Comparison of ENCODE assay signal across 12 mouse cellular contexts in genomic region chr15:31344811-31345211, GRCm38 (mm10). TPM values are rescaled to one million over a fixed set of nuclear protein-coding genes. Genes with fewer than 3 reads are reported as not detected.
A peak's percentile ranks its signal among the peaks of the same experiment; 100 is the strongest.
DNase-seq lines count a peak whose midpoint lies in the region; ATAC-seq and TF ChIP-seq lines count a peak whose summit lies in the region.
"Had no signal": no experiment of that assay in that cellular context is flagged by ENCODE, and none has a peak within 500 bp of the region (broad histone marks: within the 10 kb centered on the region; RNA-seq: fewer than 3 reads in every experiment).

No protein-coding gene starts in this region.

- TF ChIP-seq POLR2A in liver, adult 2 months (IDR thresholded peaks at IDR 0.05; ENCODE audit: extremely low read depth, insufficient read depth, low read length) = no peak

- no peak overlapping the region for H3K4me2 ChIP-seq in liver, postnatal 0 days (ENCODE audit: low read depth, low read length)
- no peak overlapping the region for H3K4me2 ChIP-seq in kidney, embryonic 16.5 days (replicated peaks; ENCODE audit: low read depth, low read length)
- H3K4me2 ChIP-seq: heart, embryonic 12.5 days; limb, embryonic 13.5 days had no signal

- 0 out of 2 replicates have a peak overlapping the region, but pooled peaks have one; percentile 64 for H3K27ac ChIP-seq in liver, adult 2 months (replicated peaks; ENCODE audit: insufficient read depth, low read depth, low read length)
- no peak overlapping the region for H3K27ac ChIP-seq in liver, postnatal 0 days (ENCODE audit: low read depth)
- H3K27ac ChIP-seq in kidney, embryonic 16.5 days (ENCODE audit: low read length) = no peak overlapping the region
- H3K27ac ChIP-seq: limb, embryonic 13.5 days had no signal

- TF ChIP-seq CTCF in liver, adult 2 months (IDR thresholded peaks at IDR 0.05; ENCODE audit: low read depth, low read length) = no peak
- TF ChIP-seq CTCF in liver, postnatal 0 days (IDR thresholded peaks at IDR 0.05; ENCODE audit: low read depth) = no peak

- no peak for ATAC-seq in liver, postnatal 0 days
- ATAC-seq in kidney, embryonic 16.5 days (ENCODE audit: low FRiP score, low TSS enrichment) = no peak

- H3K4me3 ChIP-seq in liver, adult 2 months (ENCODE audit: insufficient read depth, low read depth, low read length) = no peak overlapping the region
- no peak overlapping the region for H3K4me3 ChIP-seq in liver, postnatal 0 days (ENCODE audit: low read depth, low read length)
- H3K4me3 ChIP-seq in kidney, embryonic 16.5 days (ENCODE audit: low read length) = no peak overlapping the region
- H3K4me3 ChIP-seq: heart, embryonic 12.5 days; limb, embryonic 13.5 days had no signal

- DNase-seq in cerebellum, postnatal 10 days = peak; percentile 47 to 57
- no peak for DNase-seq in cerebellum, adult 8-10 months
- no peak for DNase-seq in liver, adult 2 months (ENCODE audit: extremely low read depth, low read depth, low spot score)
- DNase-seq in liver, postnatal 0 days = no peak
- peak; percentile 54 to 61 for DNase-seq in layer of hippocampus, postnatal 10 days (ENCODE audit: low spot score in 2 of 2)
- DNase-seq in right cerebral cortex, postnatal 36 days (ENCODE audit: low spot score in 2 of 2) = peak; percentile 60 to 78
- DNase-seq in adrenal gland, postnatal 4 days (ENCODE audit: low spot score in 2 of 2) = no peak
- DNase-seq: cerebellum, adult 18-20 months; lung, postnatal 36 days had no signal

- TF ChIP-seq EP300 in liver, postnatal 0 days (IDR thresholded peaks at IDR 0.05; ENCODE audit: low read depth) = no peak

- no peaks in the 10 kb centered on the region for H3K36me3 ChIP-seq in liver, adult 2 months (ENCODE audit: control insufficient read depth, insufficient read depth, low read length)
- no peaks in the 10 kb centered on the region for H3K36me3 ChIP-seq in liver, postnatal 0 days (replicated peaks; ENCODE audit: insufficient read depth, low read length)
- no peaks in the 10 kb centered on the region for H3K36me3 ChIP-seq in kidney, embryonic 16.5 days (ENCODE audit: insufficient read depth, low read length)
- H3K36me3 ChIP-seq: heart, embryonic 12.5 days; limb, embryonic 13.5 days had no signal

- no peaks in the 10 kb centered on the region for H3K9me3 ChIP-seq in liver, postnatal 0 days (ENCODE audit: low read length)
- H3K9me3 ChIP-seq in kidney, embryonic 16.5 days (ENCODE audit: low read length) = no peaks in the 10 kb centered on the region
- H3K9me3 ChIP-seq: heart, embryonic 12.5 days; limb, embryonic 13.5 days had no signal

- H3K79me2 ChIP-seq in liver, adult 2 months (ENCODE audit: control insufficient read depth, insufficient read depth, low read length) = peaks cover 22% of the 10 kb centered on the region

- WGBS in liver, adult 2 months = 87% methylated on average over 18 of the region's 18 CpGs
- 83% methylated on average over 18 of the region's 18 CpGs for WGBS in liver, postnatal 0 days (ENCODE audit: insufficient replicate concordance)
- 79% methylated on average over 18 of the region's 18 CpGs for WGBS in kidney, embryonic 16.5 days

- H3K4me1 ChIP-seq in liver, adult 2 months (ENCODE audit: control insufficient read depth, insufficient read depth, low read length) = peaks cover 16% of the 10 kb centered on the region
- peaks cover 14% of the 10 kb centered on the region for H3K4me1 ChIP-seq in liver, postnatal 0 days (ENCODE audit: insufficient read depth)
- peaks cover 14% of the 10 kb centered on the region for H3K4me1 ChIP-seq in kidney, embryonic 16.5 days (ENCODE audit: insufficient read depth, low read length)

- no peak overlapping the region for H3K9ac ChIP-seq in liver, adult 2 months (ENCODE audit: low read depth, low read length)
- H3K9ac ChIP-seq in liver, postnatal 0 days (replicated peaks) = no peak overlapping the region
- H3K9ac ChIP-seq in kidney, embryonic 16.5 days (replicated peaks; ENCODE audit: low read length) = no peak overlapping the region
- H3K9ac ChIP-seq: heart, embryonic 12.5 days; limb, embryonic 13.5 days had no signal

- no peaks in the 10 kb centered on the region for H3K27me3 ChIP-seq in liver, adult 2 months (ENCODE audit: control insufficient read depth, insufficient read depth, low read length)
- H3K27me3 ChIP-seq in liver, postnatal 0 days (ENCODE audit: insufficient read depth, low read length) = no peaks in the 10 kb centered on the region
- no peaks in the 10 kb centered on the region for H3K27me3 ChIP-seq in kidney, embryonic 16.5 days (ENCODE audit: insufficient read depth, low read length)
- H3K27me3 ChIP-seq: heart, embryonic 12.5 days; limb, embryonic 13.5 days had no signal

RNA-seq across cellular contexts. Expression of gene Ankrd33b, which starts 22.7 kb away (rescaled TPM):
- total RNA-seq in liver, adult 2 months (2014; rRNA removed) = 13.1 and 14.4 TPM in 2 replicates
- polyA plus RNA-seq in liver, adult 2 months (2012; rRNA removed) = 9.1 and 14.1 TPM in 2 replicates
- polyA plus RNA-seq in liver, postnatal 0 days (2015; fragmentation: Nextera tagmentation; extraction: Ambion mirVana) = 1.8 and 1.9 TPM in 2 replicates
- 10 to 100 TPM; 13.6 to 13.9 TPM for total RNA-seq in layer of hippocampus, postnatal 10 days (2021)
- 1 to 10 TPM; 2.1 to 5.5 TPM for total RNA-seq in adrenal gland, postnatal 4 days (2021)
- 8.5 and 8.6 TPM in 2 replicates for polyA plus RNA-seq in kidney, embryonic 16.5 days (2015; fragmentation: Nextera tagmentation; extraction: Ambion mirVana)

Comparison
In these comparisons a context has a peak if more than half of its experiments do, and no peak if none do; other contexts are left out.
1. DNase-seq: peak in cerebellum, postnatal 10 days (2 of 2), layer of hippocampus, postnatal 10 days (2 of 2) and right cerebral cortex, postnatal 36 days (2 of 2); none in cerebellum, adult 8-10 months (single experiment), liver, adult 2 months (single experiment), liver, postnatal 0 days (single experiment) and adrenal gland, postnatal 4 days (0 of 2).